Mouse (Mus musculus): Measurements from ENCODE around the gene Smyd5. TPM values are rescaled to one million over a fixed set of nuclear protein-coding genes. Genes with fewer than 3 reads are reported as not detected.
"Not testable (repeated sequence)": the region's sequence is repeated elsewhere in the genome, so short reads cannot be mapped to it uniquely, and the experiment has no call there.

Smyd5 gene
- total RNA-seq, 2 experiments from 2014 or later, result 7.6 to 9.0 TPM

GRCm38 (mm10) chr6:85443488-85444233, 11.9 kb downstream of the Smyd5 start:
- DNase-seq, result no peak
- intact Hi-C loops (cut with DNase I; ENCODE audit: low total_unique reads), result no loop called here

- intact Hi-C loops (cut with DNase I; ENCODE audit: low total_unique reads), result no loop called here
- no peak for DNase-seq
Measured at GRCm38 (mm10) chr6:85444266-85444965, 12.6 kb downstream of the Smyd5 start.

GRCm38 (mm10) chr6:85445286-85445685, 13.5 kb downstream of the Smyd5 start:
- DNase-seq, result peak; percentile 42
- intact Hi-C loops (cut with DNase I; ENCODE audit: low total_unique reads), result no loop called here

GRCm38 (mm10) chr6:85447351-85447750, 15.6 kb downstream of the Smyd5 start:
- DNase-seq, result no peak
- intact Hi-C loops (cut with DNase I; ENCODE audit: low total_unique reads), result no loop called here

DNA sequence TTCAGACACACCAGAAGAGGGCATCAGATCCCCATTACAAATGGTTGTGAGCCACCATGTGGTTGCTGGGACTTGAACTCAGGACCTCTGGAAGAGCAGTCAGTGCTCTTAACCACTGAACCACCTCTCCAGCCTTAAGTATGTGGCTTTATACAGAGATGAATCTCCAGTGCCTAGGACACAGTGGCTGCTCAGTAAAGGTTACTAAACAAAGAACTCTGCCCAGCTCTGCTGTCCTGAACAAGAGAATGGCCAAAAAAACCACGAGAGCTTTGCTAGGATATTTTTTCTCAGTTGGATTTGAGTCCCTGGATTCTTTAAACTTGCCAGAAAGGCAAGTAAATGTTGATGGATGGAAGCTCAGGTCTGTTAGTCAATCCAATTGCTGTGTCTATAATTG, 18.4 kb downstream of the Smyd5 start:
- intact Hi-C loops (cut with DNase I; ENCODE audit: low total_unique reads); DNase-seq: not testable (repeated sequence)

DNA sequence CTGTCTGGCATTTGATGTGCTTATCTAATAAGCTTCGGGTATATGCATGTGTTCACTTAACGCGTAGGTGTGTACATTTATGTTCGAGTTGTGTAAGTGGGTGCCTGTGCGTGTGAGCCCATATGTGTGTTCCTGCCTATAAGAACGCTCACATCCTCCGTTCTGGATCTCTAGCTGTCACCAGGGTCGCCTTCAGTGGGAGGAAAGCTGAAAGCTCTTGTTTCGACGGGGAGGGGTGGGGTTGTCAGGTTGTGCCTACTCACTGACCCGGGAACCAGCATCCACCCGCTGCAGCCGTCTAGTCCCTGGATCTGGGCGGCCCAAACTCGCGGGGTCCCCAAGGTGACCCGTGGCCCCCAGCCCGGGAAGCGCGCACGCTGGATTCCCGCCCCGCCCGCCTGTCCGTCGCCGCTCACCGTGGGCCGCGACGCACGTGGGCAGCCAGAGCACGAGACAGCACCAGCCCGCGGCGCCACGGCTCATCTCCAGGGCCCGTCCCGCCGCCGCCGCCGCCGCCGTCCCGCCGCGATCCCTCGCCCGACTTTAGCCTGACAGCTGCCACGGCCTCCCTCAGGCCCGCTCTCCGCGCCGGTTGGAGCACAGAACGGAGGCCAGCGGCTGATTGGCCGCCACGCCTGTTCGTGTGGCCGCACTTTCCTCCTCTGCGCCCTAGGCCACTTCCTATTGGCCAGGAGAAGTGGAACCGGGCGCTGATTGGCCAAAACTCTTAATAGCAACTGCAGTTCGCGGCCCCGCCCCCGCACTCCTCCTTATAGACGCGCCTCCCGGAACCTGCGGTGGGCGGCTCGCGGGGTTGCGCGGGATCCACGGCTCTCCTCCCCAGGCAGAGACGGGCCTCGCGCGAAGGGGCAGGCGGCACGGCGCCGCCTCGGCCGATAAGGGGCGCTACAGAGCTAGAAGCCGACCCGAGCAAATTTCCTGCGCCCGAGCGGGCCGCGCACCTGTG, 19.2 kb downstream of the Smyd5 start, which contains the start of gene Cct7:
Gene Cct7 (plus strand): TSS at position 818 of the 967 bp plus-strand sequence.
- intact Hi-C loops (cut with DNase I; ENCODE audit: low total_unique reads), result no loop called here
- DNase-seq, result peak; percentile 99

GRCm38 (mm10) chr6:85451664-85452410, 20.0 kb downstream of the Smyd5 start, which contains the start of gene Pradc1:
Gene Pradc1 (minus strand): TSS chr6:85451970.
- DNase-seq, result peak; percentile 98
- intact Hi-C loops (cut with DNase I; ENCODE audit: low total_unique reads), result no loop called here

- intact Hi-C loops (cut with DNase I; ENCODE audit: low total_unique reads), result no loop called here
- no peak for DNase-seq
Measured at GRCm38 (mm10) chr6:85452411-85452665, 20.5 kb downstream of the Smyd5 start.

GRCm38 (mm10) chr6:85452816-85453215, 21.0 kb downstream of the Smyd5 start:
- intact Hi-C loops (cut with DNase I; ENCODE audit: low total_unique reads), result no loop called here
- no peak for DNase-seq

DNA sequence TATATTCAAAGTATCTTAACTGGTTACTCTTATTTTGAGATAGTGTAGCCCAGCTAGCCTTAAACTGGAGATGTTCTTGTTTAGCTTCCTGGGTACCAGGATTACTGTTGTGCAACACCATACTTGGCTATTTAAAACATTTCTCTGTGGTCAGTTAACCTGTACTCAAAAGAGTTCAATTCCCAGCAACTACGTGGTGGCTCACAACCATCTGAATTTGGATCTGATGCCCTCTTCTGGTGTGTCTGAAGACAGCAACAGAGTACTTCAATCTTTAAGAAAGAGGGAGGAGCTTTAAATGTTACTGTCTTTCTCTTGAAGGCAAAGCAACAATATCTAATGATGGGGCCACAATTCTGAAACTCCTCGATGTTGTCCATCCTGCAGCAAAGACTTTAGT, 27.8 kb downstream of the Smyd5 start:
- no peak for DNase-seq

GRCm38 (mm10) chr6:85465381-85465780, 33.6 kb downstream of the Smyd5 start:
- DNase-seq, result no peak
- intact Hi-C loops (cut with DNase I; ENCODE audit: low total_unique reads), result no loop called here

More for the DNA sequence above, 27.8 kb downstream of the Smyd5 start:
- intact Hi-C loops (cut with DNase I; ENCODE audit: low total_unique reads), result no loop called here

DNA sequence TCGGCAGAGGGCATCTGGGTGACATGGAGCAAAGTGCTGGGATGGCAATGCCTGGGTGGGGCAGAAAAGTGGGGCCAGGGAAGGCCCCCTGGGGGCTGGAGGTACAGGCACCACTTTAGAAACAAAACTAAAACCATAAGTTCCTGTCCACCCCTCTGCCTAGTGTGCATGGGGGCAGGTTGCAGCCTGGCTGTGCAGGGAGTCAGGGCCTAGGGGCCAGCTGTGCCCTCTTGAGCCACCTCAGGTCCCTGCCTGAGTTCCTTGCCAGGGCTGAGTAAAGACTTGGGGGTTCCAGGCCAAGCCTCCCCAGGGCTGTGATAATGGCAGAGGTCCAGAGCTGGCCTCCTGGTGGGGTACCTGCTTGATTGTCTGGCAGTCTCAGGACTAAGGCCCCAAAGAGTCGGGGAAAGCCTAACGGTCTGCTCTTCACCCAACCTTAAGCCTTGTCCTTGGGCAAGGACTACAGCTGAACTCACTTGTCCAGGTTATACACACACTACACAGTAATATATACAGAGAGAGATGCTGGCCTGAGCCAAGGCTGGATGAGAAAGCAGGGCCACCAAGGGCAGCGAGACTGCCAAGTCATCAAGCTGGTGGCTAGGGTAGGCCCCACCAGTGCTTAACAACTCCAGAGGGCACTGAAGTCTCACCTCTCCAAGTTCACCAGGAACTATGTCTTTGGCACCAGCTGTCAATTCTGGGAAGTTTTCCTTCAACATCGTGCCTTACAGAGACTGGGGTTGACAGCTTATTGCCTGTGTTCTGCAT, 38.1 kb downstream of the Smyd5 start:
- intact Hi-C loops (cut with DNase I; ENCODE audit: low total_unique reads), result no loop called here
- DNase-seq, result no peak

GRCm38 (mm10) chr6:85471962-85472361, 40.2 kb downstream of the Smyd5 start:
- no peak for DNase-seq
- intact Hi-C loops (cut with DNase I; ENCODE audit: low total_unique reads), result no loop called here

DNA sequence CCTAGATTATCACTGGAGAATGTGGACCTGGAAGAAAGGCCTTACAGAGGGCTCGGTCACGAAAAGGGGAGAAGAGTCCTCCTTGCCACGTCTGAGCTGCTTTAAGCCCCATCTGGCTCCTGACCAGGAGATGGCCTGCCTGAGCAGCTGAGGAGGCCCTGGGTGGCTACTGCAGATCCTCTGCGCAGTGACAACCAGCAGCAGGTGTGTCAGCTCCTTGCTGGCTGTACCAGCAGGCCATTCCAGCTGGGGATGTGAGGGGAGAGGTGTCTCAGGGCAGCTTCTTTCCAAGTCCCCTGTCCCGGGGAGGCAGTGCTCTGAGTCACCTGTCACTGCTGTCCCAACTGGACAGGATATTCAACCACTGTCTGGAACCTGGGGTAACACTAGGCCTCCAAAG, 40.8 kb downstream of the Smyd5 start:
- intact Hi-C loops (cut with DNase I; ENCODE audit: low total_unique reads), result no loop called here
- DNase-seq, result no peak

GRCm38 (mm10) chr6:85475581-85475980, 43.8 kb downstream of the Smyd5 start:
- DNase-seq, result no peak
- intact Hi-C loops (cut with DNase I; ENCODE audit: low total_unique reads), result no loop called here

DNA sequence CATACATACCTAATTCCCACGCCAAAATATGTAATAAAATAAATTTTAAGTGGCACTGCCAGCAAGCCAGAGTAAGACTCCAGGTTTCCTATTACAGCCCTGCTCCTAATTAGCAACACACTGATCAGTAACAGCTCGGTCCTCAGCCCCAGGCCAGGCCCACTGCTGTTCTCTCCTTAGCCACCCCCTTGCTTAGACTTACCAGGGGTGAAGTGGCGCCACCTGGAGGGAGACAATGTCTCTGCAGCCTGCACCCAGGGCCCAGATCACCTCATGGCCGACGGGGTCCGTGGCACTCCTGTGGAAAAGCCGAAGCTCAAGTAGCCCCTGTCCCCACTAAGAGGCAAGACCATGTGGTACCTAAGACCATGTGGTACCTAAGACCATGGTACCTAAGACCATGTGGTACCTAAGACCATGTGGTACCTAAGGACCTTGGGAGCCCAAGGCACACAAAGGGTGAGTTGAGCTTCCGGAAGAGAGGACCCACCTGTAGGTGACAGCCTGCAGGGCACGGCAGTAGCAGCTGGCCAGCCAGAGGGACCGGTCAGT, 45.7 kb downstream of the Smyd5 start:
- intact Hi-C loops (cut with DNase I; ENCODE audit: low total_unique reads), result no loop called here
- DNase-seq, result peak; percentile 29

GRCm38 (mm10) chr6:85478416-85478815, 46.6 kb downstream of the Smyd5 start:
- no peak for DNase-seq
- intact Hi-C loops (cut with DNase I; ENCODE audit: low total_unique reads), result no loop called here

GRCm38 (mm10) chr6:85479979-85480378, 48.2 kb downstream of the Smyd5 start:
- intact Hi-C loops (cut with DNase I; ENCODE audit: low total_unique reads), result no loop called here
- DNase-seq, result no peak

Measured in gastrocnemius, postnatal 14 days (tissue).